Mouse (Mus musculus): ENCODE measurements at regions not wholly inside any gene's neighbourhood (a gene's known extent, or its start where the extent isn't known, plus 50 kb on each side); places are given as distances from the start of the nearest gene placed in this dataset.

DNA sequence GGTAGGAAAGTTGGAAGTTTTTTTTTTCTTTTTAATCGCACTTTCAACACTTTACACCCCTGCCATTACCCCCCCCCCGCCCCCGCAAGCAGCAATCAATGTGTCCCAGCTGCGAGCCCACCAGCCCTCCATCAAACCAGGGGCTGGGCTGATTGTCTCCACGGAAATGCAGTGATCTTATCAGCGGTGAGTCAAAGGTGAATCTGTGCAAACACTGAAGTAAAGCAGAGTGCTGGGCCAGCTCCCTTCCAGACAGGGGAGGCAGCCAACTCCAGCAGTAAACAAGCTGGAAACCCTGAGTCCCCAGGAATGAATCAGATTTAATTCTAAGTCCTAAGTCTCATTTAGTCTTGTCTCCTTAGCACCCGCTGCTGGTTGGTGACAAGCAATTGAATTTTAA lies 234.3 kb upstream of the Gpc5 start:
- no peak for DNase-seq (ENCODE audit: low read depth, low spot score)

DNA sequence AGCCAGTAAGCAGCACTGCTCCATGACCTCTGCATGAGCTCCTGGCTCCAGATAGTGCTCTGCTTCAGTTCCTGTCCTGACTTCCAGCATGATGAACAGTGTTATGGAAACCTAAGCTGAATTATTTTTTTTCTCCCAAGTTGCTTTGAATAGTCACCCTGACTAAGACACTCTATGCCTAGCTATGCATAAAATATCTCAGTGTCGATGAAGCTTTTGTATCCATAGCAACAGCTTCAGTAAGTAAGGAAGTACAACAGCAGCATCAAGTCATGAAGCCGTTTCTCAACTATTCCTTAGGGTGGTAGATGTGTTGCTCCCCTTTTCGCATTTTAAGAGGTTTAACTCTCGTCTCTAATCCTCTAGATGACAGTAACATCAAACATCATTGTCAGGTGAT lies 228.4 kb upstream of the Gpc5 start:
- no peak for DNase-seq (ENCODE audit: low read depth, low spot score)

DNA sequence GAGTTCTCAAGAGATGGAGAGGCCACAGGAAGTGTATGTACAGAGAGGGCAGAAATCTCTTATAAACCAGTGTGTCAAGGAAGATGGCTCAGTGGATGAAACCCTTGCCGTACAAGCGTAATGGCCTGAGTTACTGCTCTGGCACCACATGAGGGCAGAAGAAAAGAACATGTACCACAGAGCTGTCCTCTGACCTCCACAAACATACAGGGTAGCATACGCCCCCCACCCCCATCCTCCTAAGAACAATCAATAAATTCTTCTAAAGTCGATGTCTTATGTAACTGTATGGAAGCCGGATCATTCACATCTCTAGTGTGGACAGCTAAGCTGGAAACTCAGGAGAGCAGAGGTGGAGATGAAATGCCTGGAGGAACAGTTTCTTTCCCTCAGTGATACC lies 227.9 kb upstream of the Gpc5 start:
- DNase-seq (ENCODE audit: low read depth, low spot score), result no peak

DNA sequence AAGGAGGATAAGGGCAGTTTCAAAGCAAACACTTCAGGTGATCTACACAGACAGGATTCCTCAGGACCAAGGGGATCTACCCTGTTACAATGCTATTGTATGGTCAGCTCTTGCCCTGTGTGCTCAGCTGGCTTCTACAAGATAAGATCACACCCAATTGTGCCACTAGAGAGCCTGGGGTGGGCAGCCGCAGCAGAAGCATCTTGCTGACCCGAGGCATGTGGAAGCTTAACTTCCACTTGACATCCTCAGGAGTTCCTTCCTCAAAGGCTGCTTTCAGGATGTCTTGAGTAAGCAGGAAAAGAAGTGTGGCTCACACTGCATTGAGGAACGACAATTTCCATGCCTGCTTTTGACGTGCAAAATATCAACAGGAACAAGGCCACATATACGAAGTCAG lies 222.8 kb upstream of the Gpc5 start:
- DNase-seq (ENCODE audit: low read depth, low spot score), result no peak

GRCm38 (mm10) chr14:114875101-114875500 lies 216.9 kb upstream of the Gpc5 start:
- DNase-seq (ENCODE audit: low read depth, low spot score), result no peak

GRCm38 (mm10) chr14:114876427-114876826 lies 215.6 kb upstream of the Gpc5 start:
- DNase-seq (ENCODE audit: low read depth, low spot score), result no peak

DNA sequence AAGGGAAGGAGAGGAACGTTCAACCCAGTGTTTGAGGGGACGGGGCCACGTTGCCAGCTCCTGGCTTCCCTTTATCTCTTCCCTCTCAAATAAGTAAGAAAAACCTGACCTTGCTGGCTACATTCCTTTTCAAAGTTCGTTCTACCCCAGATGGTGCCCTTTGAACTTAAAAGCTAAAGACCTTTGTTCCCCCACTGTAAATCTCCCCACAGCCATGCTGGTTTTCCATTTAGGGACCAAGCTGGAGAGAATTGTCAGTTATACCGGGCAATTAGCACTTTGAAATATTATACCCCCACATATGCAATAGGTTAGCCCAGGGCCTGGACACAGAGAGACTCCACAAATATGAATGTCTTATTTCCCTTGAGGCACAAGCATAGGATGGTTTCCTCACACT lies 214.5 kb upstream of the Gpc5 start:
- no peak for DNase-seq (ENCODE audit: low read depth, low spot score)

DNA sequence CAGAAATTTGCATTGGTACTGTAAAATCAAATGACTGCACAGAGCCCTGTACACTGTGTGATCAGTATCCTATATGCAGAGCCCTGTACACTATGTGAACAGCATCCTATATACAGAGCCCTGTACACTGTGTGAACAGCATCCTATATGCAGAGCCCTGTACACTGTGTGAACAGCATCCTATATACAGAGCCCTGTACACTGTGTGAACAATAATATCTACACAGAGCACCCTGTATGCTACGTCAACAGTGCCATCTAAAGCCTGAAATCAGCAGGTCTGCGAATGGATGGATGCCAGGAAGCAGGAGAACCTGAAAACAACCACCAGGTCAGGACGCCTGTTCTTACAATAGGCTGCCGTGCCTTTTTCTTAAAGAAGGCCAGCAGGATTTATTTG lies 211.7 kb upstream of the Gpc5 start:
- no peak for DNase-seq (ENCODE audit: low read depth, low spot score)

DNA sequence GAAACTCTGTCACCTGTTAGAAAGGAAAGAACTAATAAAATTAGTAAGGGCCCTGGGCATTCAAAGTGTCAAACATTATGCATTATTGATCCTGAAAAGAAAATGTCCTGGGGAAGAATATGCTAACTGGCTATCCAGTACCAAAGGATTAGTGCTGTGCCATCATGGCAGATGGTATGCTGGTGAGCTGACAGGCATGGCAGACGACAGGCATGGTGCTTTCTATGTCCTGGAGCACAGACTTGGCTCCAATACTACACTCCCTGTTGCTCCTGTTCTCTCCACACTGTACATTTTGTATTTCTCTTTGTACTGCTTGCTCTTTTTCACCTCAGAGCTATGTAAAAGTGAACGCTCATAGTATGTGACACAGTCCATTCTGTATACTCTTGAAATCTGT lies 187.9 kb upstream of the Gpc5 start:
- peak; percentile 17 for DNase-seq (ENCODE audit: low read depth, low spot score)

DNA sequence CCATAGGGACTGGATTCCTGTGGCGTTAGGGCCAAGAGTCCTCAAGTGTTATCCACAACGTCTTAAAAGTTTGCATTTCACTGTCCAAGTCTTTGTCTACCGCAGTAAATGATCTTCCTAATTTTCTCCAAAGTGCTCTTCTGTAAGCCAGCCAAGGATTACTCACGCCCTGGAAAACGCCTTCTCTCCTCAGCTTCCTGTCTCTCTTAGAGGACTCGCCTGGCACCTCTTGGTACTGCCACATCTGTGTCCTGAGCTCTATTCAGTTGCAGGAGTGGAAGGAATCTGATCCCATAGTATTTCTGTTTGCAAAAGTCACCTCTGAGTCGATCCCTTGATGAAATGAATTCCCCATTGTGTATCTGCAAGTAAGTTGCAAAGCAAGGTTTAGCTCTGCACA lies 179.7 kb upstream of the Gpc5 start:
- no peak for DNase-seq (ENCODE audit: low read depth, low spot score)

DNA sequence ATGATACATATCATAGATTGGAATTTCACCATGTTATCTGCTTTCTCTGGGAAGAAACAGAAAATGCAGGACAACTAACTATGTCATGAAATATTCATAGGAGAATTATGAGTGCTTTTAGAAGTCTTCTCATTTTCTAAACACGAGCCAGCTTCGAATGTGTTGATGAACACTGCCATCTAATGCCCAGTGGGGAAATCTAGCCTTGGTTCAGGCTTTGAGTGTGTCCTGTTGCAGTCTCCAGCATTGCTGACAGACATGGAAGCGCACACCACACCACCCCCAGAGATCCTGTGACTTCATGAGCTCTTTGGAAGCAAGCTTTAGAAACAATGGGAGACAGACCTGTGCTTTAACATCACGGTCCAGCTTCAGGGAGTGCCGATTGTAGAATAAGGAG lies 178.8 kb upstream of the Gpc5 start:
- DNase-seq (ENCODE audit: low read depth, low spot score), result no peak

- no peak for DNase-seq (ENCODE audit: low read depth, low spot score)
Observed at GRCm38 (mm10) chr14:114945744-114946143, 146.3 kb upstream of the Gpc5 start.

- no peak for DNase-seq (ENCODE audit: low read depth, low spot score)
Observed at GRCm38 (mm10) chr14:114946321-114946720, 145.7 kb upstream of the Gpc5 start.

- DNase-seq (ENCODE audit: low read depth, low spot score), result no peak
Observed at GRCm38 (mm10) chr14:114948341-114949155, 143.5 kb upstream of the Gpc5 start.

DNA sequence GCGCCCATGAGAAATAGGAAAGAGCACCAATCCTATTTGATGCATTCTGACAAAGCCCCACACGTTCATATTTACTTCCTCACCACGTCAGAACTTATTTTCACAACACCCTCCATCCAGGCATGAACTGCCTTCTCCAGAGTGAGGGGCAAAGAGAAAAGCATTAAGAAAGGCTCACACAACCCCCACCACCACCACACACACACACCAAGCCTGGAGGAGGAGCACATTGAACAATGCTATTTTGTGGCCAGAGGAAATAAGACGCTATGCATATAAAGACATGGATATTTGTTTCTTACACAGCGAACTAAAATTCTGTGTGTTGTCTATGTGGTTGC lies 142.9 kb upstream of the Gpc5 start:
- no peak for DNase-seq (ENCODE audit: low read depth, low spot score)

GRCm38 (mm10) chr14:114952280-114952679 lies 139.7 kb upstream of the Gpc5 start:
- DNase-seq (ENCODE audit: low read depth, low spot score), result no peak

- no peak for DNase-seq (ENCODE audit: low read depth, low spot score)
Observed at GRCm38 (mm10) chr14:114953070-114953665, 138.8 kb upstream of the Gpc5 start.

DNA sequence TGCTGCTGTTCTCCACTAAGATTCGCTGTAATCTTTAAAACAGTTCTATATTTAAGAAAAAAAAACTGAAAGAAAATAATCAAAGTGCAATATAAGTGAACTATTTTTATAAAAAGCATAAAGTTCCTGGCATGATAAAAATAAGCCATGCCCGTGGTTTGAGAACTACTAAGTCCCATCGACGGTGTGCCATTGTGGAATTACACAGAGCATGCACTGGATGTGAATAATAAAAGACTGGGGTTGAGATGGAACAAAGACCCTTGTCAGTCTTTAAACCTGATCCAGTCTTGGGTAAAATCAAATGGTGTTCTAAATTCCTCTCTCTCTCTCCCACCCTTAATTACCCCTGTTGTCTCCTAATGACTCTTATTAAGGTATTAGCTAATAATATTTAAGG lies 137.7 kb upstream of the Gpc5 start:
- DNase-seq (ENCODE audit: low read depth, low spot score), result no peak

DNA sequence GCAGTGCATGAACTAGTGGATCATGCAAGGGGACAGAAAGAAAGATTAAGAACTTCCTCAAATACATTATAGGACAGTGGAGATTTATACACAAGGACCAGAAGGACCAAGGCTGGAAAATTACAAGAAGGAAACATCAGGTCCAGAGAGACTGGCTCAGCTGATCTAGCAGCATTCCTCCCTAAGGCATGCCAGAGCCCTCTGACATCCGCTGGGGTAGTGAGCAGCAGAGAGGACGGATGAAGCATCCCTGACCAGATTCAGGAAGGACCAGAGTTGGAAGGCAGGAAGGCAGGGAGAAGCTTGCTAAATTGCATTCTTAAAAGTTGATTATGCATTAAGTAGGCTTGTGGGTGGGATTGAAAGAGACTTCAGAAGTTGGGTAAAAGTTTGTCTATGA lies 136.4 kb upstream of the Gpc5 start:
- no peak for DNase-seq (ENCODE audit: low read depth, low spot score)

DNA sequence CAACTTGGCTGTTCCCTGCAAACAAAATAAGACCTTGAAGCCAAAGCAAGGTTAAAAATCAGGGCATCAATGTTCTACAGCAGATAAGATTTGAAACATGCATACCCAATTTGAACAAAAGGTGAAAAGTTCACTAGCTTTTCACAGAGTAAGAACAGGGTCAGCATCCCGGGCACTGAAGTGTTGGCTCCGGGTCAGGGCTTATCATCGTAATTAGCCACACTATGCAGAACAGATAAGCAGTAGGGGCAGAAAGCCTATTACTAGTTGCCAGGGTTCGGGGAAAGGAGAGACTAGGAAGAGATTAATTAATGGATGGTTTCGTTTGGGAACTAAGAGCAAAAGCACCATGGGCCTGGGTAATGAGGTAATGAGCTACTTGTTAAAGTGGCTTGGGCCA lies 131.7 kb upstream of the Gpc5 start:
- DNase-seq (ENCODE audit: low read depth, low spot score), result no peak

DNA sequence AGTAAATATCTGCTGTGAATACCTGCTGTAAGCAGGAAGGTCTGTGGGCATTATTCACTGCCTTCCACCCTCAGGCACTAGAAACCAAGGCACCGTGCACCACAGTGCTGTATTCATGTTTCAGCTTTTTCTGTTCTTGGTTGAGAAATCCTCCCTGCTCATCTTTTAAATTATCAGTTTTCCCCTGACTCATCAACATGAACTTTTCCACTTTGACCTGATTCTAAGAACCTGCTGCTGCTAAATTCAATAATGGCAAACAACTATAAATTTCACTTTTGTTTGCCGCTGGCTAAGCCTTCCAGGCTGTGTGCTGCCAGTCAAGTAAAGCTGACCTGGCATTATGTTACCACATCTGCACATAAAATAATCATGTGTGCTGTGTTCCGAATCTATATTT lies 126.1 kb upstream of the Gpc5 start:
- DNase-seq (ENCODE audit: low read depth, low spot score), result no peak

DNA sequence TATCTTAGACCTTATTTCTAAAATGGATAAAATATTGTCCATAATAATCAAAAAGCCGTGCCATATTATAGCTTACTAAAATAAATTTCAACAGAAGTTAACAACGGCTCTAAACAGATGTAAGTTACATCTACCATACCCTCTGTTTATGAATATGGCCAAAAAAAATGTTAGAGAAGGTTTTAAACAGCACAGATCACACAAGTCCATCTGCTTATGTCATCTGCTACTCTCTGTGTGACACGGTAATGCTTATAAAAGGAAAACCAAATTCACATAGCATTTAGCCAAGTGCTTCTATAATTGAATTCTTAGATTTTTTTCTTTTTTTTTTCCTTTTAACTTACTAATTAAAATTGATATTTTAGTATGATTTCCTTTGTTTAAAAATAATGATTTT lies 123.0 kb upstream of the Gpc5 start:
- DNase-seq (ENCODE audit: low read depth, low spot score), result no peak

- no peak for DNase-seq (ENCODE audit: low read depth, low spot score)
Observed at GRCm38 (mm10) chr14:114981120-114981519, 110.9 kb upstream of the Gpc5 start.

DNA sequence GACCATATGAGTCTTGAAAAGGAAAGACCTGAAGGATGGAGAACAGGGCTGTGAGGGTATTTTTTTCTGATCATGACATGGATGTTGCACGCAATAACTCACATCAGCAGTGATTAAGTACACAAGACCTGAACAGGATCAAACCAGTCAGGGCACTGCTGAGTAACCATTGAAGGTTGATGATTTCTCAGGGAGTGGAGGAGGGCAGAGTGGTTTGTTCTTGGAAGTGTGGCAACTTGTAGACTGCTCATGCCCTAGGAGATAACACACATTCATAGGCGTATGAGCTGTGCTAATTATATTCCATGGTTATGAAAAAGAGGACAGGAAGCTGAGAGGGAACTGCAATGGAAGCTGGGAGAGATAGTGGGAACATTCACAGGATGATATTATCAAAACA lies 88.8 kb upstream of the Gpc5 start:
- no peak for DNase-seq (ENCODE audit: low read depth, low spot score)
